14 mouse cellular contexts compared by ENCODE assay signal in genomic region chr11:75570375-75571125, GRCm38 (mm10). TPM values are rescaled to one million over a fixed set of nuclear protein-coding genes. Genes with fewer than 3 reads are reported as not detected.
DNase-seq lines count a peak whose midpoint lies in the region; TF ChIP-seq lines count a peak whose summit lies in the region.
"Had no signal": no experiment of that assay in that cellular context is flagged by ENCODE, and none has a peak within 500 bp of the region (broad histone marks: within the 10 kb centered on the region; RNA-seq: fewer than 3 reads in every experiment).

No protein-coding gene starts in this region.

- TF ChIP-seq POLR2A in small intestine, adult 2 months (IDR thresholded peaks at IDR 0.05; ENCODE audit: low read depth, low read length), result no peak

- H3K4me1 ChIP-seq in small intestine, adult 2 months (ENCODE audit: control insufficient read depth, insufficient read depth, insufficient read length, low read length), result peaks cover 53% of the 10 kb centered on the region

- peak overlapping the region; percentile 4 for H3K4me3 ChIP-seq in gastrocnemius, adult 2 months
- H3K4me3 ChIP-seq in small intestine, adult 2 months (ENCODE audit: low read depth, low read length), result no peak overlapping the region
- H3K4me3 ChIP-seq: embryonic facial prominence, embryonic 15.5 days; left cerebral cortex, adult 2 months had no signal

- H3K27me3 ChIP-seq in small intestine, adult 2 months (ENCODE audit: control insufficient read depth, insufficient read depth, low read length), result no peaks in the 10 kb centered on the region
- H3K27me3 ChIP-seq: embryonic facial prominence, embryonic 15.5 days had no signal

- H3K27ac ChIP-seq in gastrocnemius, adult 2 months, result peak overlapping the region; percentile 89
- H3K27ac ChIP-seq in small intestine, adult 2 months (ENCODE audit: insufficient read depth, low read depth, low read length), result peak overlapping the region; percentile 23; the same call in 1 of the 2 replicates
- H3K27ac ChIP-seq: embryonic facial prominence, embryonic 15.5 days; liver, embryonic 14.5 days had no signal

- peak; percentile 65 for DNase-seq in gastrocnemius, adult 2 months
- DNase-seq in gastrocnemius, adult 18-20 months (ENCODE audit: low spot score), result no peak
- DNase-seq in lung, postnatal 36 days, result peak; percentile 39
- DNase-seq in lung, postnatal 10 days, result no peak
- peak; percentile 94 for DNase-seq in cerebellum, adult 9-10 months
- DNase-seq in ovary, adult 18-20 months (ENCODE audit: low spot score), result no peak
- no peak for DNase-seq in right cerebral cortex, postnatal 10 days (ENCODE audit: low spot score in 2 of 2)
- DNase-seq: heart, postnatal 4 days; kidney, postnatal 4 days had no signal

- peaks cover 64% of the 10 kb centered on the region for H3K36me3 ChIP-seq in small intestine, adult 2 months (ENCODE audit: control insufficient read depth, insufficient read depth, low read length)
- H3K36me3 ChIP-seq: embryonic facial prominence, embryonic 15.5 days had no signal

- no peak for TF ChIP-seq CTCF in gastrocnemius, adult 2 months (IDR thresholded peaks at IDR 0.05)
- no peak for TF ChIP-seq CTCF in small intestine, adult 2 months (IDR thresholded peaks at IDR 0.05; ENCODE audit: extremely low read depth, insufficient read length, insufficient replicate concordance, low read depth, low read length)

- intact Hi-C loops in gastrocnemius, adult 2 months (cut with DNase I), result loop anchor here (5.0 kb wide), 1 partner anchor 168 kb away; no protein-coding TSS in a partner anchor

- WGBS in small intestine, adult 2 months, result 86% methylated on average over 17 of the region's 17 CpGs

RNA-seq across cellular contexts. Expression of gene Pitpna, which starts 17.3 kb away (rescaled TPM):
- 100 to 1,000 TPM; 151 to 206 TPM for total RNA-seq in gastrocnemius, adult 2 months (2021)
- total RNA-seq in gastrocnemius, adult 18-20 months (2021), result 100 to 1,000 TPM; 168 to 172 TPM
- polyA plus RNA-seq in small intestine, adult 2 months (2012; rRNA removed), result 88.0 and 185 TPM in 2 replicates

RNA-seq across cellular contexts. Expression of gene Slc43a2, which starts 39.1 kb away (rescaled TPM):
- total RNA-seq in gastrocnemius, adult 2 months (2021), result 10 to 100 TPM; 19.0 to 41.6 TPM
- 10 to 100 TPM; 24.0 to 32.2 TPM for total RNA-seq in gastrocnemius, adult 18-20 months (2021)
- polyA plus RNA-seq in small intestine, adult 2 months (2012; rRNA removed), result 165 and 508 TPM in 2 replicates

RNA-seq across cellular contexts. Expression of gene Scarf1, which starts 57.2 kb away (rescaled TPM):
- total RNA-seq in gastrocnemius, adult 2 months (2021), result 1 to 10 TPM; 2.4 to 5.7 TPM
- 1 to 10 TPM; 2.4 to 3.3 TPM for total RNA-seq in gastrocnemius, adult 18-20 months (2021)
- 9.4 and 12.3 TPM in 2 replicates for polyA plus RNA-seq in small intestine, adult 2 months (2012; rRNA removed)
- total RNA-seq: neutrophil, adult 5-6 weeks had no signal

Comparison
In these comparisons a context has a peak if more than half of its experiments do, and no peak if none do; other contexts are left out.
1. DNase-seq: peak in gastrocnemius, adult 2 months (single experiment), lung, postnatal 36 days (single experiment) and cerebellum, adult 9-10 months (single experiment); none in gastrocnemius, adult 18-20 months (single experiment), lung, postnatal 10 days (single experiment), ovary, adult 18-20 months (single experiment) and right cerebral cortex, postnatal 10 days (0 of 2).